Mouse (Mus musculus) frontal cortex, adult (tissue): ENCODE results near the gene Slc10a1.

Experiments used
- ATAC-seq: cut with Nextera tagmentation; 2 replicates; pipeline ENCODE4 v1.9.2; 2017; ENCODE audit warnings: mild to moderate bottlenecking, moderate library complexity, mixed read lengths; ENCODE audit not compliant: low TSS enrichment

Slc10a1 gene

GRCm38 (mm10) chr12:80927518-80927917 lies 41.0 kb downstream of the Slc10a1 start:
- no peak for ATAC-seq

- ATAC-seq = no peak
These were observed 42.0 kb downstream of the Slc10a1 start for GRCm38 (mm10) chr12:80926550-80926949.

GRCm38 (mm10) chr12:80925919-80926318 lies 42.6 kb downstream of the Slc10a1 start:
- ATAC-seq = no peak

GRCm38 (mm10) chr12:80924205-80924604 lies 44.3 kb downstream of the Slc10a1 start:
- no peak for ATAC-seq

GRCm38 (mm10) chr12:80923602-80924001 lies 44.9 kb downstream of the Slc10a1 start:
- ATAC-seq = no peak

- peak; percentile 41; the same call in 1 of the 2 replicates for ATAC-seq
These were observed 45.6 kb downstream of the Slc10a1 start for GRCm38 (mm10) chr12:80922869-80923268.

- ATAC-seq = no peak
These were observed 47.2 kb downstream of the Slc10a1 start for GRCm38 (mm10) chr12:80921301-80921700.

- no peak for ATAC-seq
These were observed 50.7 kb downstream of the Slc10a1 start for GRCm38 (mm10) chr12:80917764-80918163.

- ATAC-seq = no peak
These were observed 58.9 kb downstream of the Slc10a1 start for GRCm38 (mm10) chr12:80909631-80910030.
